Mouse (Mus musculus): ENCODE data around the gene Dusp8.

Gene Dusp8

GRCm38 (mm10) chr7:142084820-142085219 lies 10.8 kb downstream of the Dusp8 start:
- DNase-seq (ENCODE audit: low spot score), result no peak

DNA sequence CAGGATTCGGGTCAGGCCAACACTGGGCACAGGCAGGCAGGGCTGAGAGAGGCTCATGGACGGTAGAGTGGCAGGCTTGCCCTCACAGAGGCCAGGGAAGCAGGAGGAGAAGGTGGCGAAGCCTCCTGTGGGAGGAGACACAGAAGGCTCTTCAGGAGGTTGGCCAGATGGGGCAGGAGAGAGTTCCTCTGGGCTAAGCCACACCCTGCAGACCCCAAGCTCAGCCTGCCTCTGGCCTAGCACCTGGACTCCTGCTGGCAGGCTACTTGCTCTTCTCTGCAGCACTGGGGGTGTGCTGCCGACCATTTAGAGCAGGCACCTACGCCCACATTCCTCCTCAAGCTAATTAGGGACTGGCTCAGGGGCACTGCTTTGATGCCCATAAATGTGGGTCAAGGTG lies 11.2 kb downstream of the Dusp8 start:
- DNase-seq (ENCODE audit: low spot score), result no peak

DNA sequence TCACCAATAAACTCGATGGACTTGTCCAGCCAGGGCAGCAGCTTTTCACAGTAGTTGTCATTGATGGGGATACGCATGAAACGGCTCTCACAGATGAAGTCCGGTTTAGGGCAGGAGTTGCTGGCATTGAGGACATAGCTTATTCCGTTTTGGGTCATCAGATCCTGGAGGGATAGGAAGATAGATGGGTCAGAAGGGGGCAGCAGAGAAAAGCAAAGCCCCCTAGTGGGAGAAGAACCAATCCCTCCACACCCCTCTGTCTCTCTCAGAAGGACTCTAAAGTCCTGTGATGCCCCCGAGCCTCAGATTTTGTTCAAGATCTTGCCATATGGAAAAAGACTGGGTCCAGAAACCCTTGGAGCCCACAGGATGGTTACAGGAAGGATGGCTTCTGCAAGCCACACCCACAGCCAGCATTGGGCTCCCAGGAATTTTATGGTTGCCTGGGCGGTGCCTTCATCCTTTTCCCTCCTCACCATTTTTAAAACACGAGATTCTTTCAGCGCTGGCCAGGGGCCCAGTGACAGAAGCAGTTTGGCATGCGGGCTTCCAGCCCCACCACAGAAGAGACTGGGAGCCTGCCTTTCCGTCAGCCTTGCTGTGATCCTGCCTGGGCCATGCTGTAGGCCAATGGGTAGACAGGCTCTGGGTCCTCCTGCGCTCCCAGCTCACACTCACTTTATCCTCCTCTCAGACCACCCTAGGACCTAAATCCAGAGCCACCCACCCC lies 11.9 kb downstream of the Dusp8 start:
- no peak for DNase-seq (ENCODE audit: low spot score)

DNA sequence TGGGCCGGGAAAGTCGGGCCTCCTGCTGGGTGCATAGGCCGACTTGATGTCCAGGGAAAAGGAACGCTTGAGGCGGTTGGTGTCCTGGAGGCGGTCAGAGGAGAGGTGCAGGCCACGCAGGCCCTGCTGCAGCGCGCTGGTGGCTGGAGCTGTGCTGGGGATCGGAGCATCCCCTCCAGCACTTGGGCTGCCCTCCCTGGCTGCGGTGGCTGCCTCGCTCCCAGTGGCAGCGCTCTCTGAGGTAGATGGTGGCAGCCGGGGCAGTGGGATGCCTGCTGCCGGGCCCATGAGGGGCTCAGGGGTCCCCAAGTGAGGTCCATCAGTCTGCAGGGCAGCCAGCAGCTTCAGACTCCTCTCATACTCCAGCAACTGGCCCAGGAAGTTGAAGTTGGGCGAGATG lies 13.0 kb downstream of the Dusp8 start:
- no peak for DNase-seq (ENCODE audit: low spot score)

DNA sequence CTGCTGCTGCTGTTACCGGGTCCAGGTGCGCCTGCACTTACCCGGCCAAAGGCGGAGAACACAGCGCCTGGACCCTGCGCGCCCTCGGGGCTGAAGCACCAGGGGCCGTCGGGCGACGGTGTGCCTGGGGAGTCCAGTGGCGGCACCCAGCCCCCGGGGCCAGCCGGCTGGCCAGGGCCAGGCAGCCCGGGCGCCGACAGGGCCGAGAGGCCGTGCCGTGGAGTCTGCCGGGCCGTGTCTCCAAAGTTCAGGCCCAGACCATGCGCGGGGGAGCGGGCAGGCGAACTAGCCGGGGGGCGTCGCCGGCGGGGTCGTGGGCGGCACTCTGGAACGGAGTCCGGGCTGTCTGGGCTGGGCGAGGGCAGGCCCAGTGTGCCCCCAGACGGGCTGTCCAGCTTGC lies 13.5 kb downstream of the Dusp8 start:
- DNase-seq (ENCODE audit: low spot score), result no peak

GRCm38 (mm10) chr7:142081736-142082135 lies 13.9 kb downstream of the Dusp8 start:
- no peak for DNase-seq (ENCODE audit: low spot score)

- DNase-seq (ENCODE audit: low spot score), result no peak
Observed at GRCm38 (mm10) chr7:142080876-142081275, 14.8 kb downstream of the Dusp8 start.

- DNase-seq (ENCODE audit: low spot score), result no peak
Observed at GRCm38 (mm10) chr7:142079365-142079764, 16.3 kb downstream of the Dusp8 start.

DNA sequence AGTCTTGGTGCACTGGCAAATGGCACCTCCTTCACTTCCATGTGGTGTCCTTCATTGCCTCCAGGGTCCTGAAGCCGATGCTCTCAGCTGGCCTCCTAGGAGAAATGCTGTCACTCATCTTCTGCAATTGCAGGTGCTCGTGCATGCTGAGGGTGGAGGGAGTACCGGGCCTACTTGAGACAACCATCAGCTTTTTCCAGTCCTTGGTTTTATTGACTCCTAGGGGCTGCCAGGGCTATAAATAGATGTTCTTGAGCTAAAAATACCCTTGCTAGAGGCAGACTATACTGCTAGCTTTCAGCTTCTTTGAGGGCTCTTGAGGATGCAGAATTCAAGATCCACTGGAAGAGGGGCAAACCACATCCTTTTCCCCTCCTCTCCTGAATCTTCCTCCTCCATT lies 18.5 kb downstream of the Dusp8 start:
- no peak for DNase-seq (ENCODE audit: low spot score)

- DNase-seq (ENCODE audit: low spot score), result no peak
Observed at GRCm38 (mm10) chr7:142074146-142074886, 21.3 kb downstream of the Dusp8 start.

- DNase-seq (ENCODE audit: low spot score), result no peak
Observed at GRCm38 (mm10) chr7:142071717-142072116, 23.9 kb downstream of the Dusp8 start.

DNA sequence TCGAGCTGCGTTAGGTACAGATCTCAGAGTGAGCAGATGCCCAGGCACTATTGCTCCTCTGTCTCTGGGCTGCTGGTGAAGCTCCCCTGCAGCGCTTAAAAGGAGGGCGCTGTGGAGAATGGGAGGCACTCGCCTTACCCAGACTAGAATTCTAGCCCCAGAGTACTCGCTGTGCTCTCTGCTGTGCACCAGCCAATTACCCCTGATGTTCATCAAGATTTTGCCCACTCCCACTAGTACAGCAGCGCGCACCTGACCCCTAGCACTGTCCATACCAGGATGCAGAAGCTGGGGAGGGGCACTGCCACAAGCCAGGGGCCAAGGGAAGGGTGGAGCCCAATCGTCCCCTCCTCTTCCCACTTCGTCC lies 24.4 kb downstream of the Dusp8 start:
- DNase-seq (ENCODE audit: low spot score), result no peak

DNA sequence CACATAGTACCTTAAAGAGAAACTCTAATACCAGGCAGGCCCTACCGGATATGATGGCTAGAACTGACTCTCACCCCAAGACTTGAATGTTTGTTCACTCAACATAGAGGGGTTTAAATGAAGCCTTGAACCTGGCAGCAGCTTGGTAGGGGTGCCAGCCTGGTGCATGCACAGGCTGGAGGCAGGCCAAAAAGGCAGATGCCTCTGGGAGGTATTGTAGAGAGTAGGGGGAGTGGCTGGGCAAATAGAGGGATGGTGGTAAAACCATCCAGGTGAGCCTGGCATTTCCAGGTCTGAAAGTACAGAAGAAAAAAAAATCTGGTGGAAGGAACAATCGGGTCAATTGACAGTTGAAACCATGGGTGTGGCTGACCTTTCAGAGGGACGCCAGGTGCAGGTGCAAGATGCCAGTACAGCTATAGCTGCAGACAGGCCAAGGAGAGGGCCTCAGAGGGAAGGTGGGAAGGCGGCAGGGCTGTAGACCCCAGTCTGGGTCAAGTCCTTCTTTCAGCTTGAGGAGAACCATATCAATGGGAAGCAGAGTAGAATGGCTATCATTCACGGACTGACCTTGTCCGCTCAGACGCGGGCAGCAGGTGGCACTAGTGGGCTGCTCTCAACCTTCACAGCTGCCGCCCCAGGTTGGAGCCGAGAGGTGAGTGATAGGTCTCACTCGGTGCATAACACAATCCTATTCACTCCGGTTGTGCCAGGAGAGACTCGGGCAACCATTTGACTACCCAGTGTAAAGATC lies 25.0 kb downstream of the Dusp8 start:
- no peak for DNase-seq (ENCODE audit: low spot score)

GRCm38 (mm10) chr7:142068429-142068828 lies 27.2 kb downstream of the Dusp8 start:
- DNase-seq (ENCODE audit: low spot score), result no peak

- peak; percentile 72 for DNase-seq (ENCODE audit: low spot score)
Observed at GRCm38 (mm10) chr7:142060931-142061565, 34.6 kb downstream of the Dusp8 start, which contains the start of gene Mob2. TSS of gene Mob2 (minus strand) at chr7:142061065.

DNA sequence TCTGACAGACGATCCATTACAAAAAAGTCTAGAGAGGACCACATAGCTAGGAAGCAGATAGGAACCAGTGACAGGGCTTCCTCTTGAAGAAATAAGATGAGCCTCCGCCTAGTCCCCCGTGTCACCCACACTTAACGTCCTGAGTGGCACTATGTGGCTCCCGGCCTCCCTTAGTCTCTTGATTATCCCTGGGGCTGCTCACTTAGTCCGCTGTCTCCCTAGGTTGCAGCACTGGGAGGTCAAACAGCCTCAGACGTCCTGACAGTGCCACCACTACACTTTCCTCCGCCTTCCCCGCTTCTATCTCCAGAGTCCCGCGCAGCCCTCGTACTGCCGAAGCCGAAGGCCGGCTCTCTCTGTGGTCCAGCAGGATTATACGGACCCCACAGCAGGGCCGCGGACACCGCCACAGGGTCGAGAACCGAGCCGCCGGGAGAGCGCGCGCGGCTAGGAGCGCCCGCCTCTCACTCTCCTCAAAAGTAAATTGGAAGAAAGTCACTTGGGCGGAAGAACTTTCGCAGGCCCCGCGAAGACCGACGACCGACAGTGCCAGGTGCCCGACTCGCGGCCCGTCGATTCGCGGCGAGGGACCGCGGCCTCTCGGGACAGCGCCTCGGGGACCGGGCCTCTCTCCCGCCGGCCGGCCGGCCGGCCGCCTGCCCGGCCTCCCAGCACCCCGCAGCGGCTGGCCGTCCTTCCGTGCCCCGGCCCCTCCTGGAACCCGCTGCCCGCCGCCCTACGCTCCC lies 35.3 kb downstream of the Dusp8 start:
- no peak for DNase-seq (ENCODE audit: low spot score)

DNA sequence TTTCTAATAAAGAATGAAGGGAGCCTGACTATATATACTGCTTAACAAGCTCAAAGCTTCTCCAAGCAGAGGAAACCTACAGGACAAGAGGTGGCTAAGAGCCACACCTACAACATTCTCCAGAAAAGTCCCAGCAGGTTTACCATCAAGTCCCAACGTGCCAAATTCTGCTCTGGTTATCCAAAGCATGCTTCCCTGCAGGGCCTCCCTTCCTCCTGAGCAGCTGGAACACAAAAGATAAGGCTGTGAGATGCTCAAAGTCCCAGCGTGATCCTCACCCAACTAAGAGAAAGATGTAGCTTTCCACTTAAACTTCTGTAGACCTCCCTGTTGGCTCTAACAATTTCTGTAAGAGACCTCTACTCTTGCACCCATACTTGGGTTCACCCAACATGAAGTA lies 36.6 kb downstream of the Dusp8 start:
- no peak for DNase-seq (ENCODE audit: low spot score)

GRCm38 (mm10) chr7:142057121-142057520 lies 38.5 kb downstream of the Dusp8 start:
- no peak for DNase-seq (ENCODE audit: low spot score)

DNA sequence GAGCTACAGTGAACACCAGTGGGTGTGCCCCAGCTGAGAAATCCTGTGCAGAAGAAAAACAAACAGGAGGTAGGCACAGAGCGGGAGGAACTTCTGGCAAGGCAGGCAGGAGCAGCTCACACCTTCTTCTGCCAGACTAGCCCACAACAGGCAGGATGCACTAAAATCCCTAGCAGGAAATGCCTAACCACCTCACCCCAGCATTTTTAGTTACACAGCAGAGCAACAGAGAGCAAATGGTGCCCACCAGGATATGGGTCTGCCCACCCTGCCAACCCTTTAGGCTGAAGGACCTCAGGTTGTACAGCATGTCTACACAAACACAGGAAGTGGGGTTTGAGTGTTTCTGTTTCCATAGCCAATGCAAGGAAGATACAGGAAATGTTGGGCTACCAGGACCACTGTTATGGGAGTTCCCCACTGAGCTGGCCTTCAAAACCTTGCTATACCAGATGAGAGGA lies 39.0 kb downstream of the Dusp8 start:
- no peak for DNase-seq (ENCODE audit: low spot score)

GRCm38 (mm10) chr7:142055431-142055830 lies 40.2 kb downstream of the Dusp8 start:
- no peak for DNase-seq (ENCODE audit: low spot score)

- no peak for DNase-seq (ENCODE audit: low spot score)
Observed at GRCm38 (mm10) chr7:142050536-142050935, 45.1 kb downstream of the Dusp8 start.

DNA sequence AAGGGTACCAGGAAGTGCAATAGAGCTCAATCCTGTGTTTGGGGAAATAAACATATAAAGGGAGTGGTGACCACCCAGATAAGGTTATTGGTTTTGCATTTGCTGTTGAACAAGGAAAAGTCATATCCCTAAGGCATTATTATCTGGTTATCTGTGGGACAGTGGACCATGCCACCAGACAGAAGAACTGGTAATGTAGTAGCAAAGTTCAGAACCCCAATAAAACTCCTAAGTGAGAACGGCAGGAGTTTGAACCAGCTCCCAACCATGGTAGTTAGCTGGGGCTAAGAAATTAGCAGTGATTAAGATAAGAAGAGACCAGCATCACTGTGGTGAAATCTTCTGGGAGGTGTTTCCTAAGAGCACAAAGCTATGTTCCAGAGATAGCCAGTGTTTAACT lies 49.7 kb downstream of the Dusp8 start:
- no peak for DNase-seq (ENCODE audit: low spot score)
